Mouse (Mus musculus): Measurements from ENCODE around the gene Rel.

GRCm38 (mm10) chr11:23758218-23758617 lies 12.6 kb downstream of the Rel start:
- TF ChIP-seq CTCF (IDR thresholded peaks at IDR 0.05; ENCODE audit: borderline replicate concordance, insufficient read depth, low read length) = no peak
- no peak for TF ChIP-seq POLR2A (IDR thresholded peaks at IDR 0.05; ENCODE audit: low read depth, low read length)

Measured in embryonic fibroblast, embryonic 13.5 days (primary cell).